Mouse (Mus musculus) midbrain, embryonic 14.5 days (tissue): ENCODE measurements at regions not wholly inside any gene's neighbourhood (a gene's known extent, or its start where the extent isn't known, plus 50 kb on each side); places are given as distances from the start of the nearest gene placed in this dataset.

Experiments
- ATAC-seq: fragments of 200-750 bp; cut with Nextera tagmentation; 2 replicates; pipeline ENCODE4 v1.8.0; 2017; ENCODE audit warnings: moderate number of reproducible peaks, moderate library complexity; ENCODE audit not compliant: low FRiP score, low TSS enrichment
- DNase-seq: peaks from one replicate; pipeline ENCODE4 v3.0.0-alpha.2; 2015
- H3K27ac ChIP-seq: fragments of 300-500 bp; sonication (generic); replicated peaks from 2 replicates; pipeline ENCODE4 v1.5.1; 2014; ENCODE audit warnings: mild to moderate bottlenecking, low read depth, low read length, moderate library complexity
- H3K27me3 ChIP-seq: fragments of 300-500 bp; sonication (generic); 2 replicates; pipeline ENCODE4 v1.6.1; 2014; ENCODE audit warnings: low read length, control low read depth, mixed read lengths; ENCODE audit not compliant: control insufficient read depth, insufficient read depth
- H3K36me3 ChIP-seq: fragments of 300-500 bp; sonication (generic); 2 replicates; pipeline ENCODE4 v1.6.1; 2014; ENCODE audit warnings: low read length, control low read depth; ENCODE audit not compliant: control insufficient read depth, insufficient read depth
- H3K4me1 ChIP-seq: fragments of 300-500 bp; sonication (generic); 2 replicates; pipeline ENCODE4 v1.6.1; 2014; ENCODE audit warnings: mild to moderate bottlenecking, antibody characterized with exemption, low read length, control low read depth; ENCODE audit not compliant: control insufficient read depth, insufficient read depth
- H3K4me2 ChIP-seq: fragments of 300-500 bp; sonication (generic); 2 replicates; pipeline ENCODE4 v1.6.1; 2014; ENCODE audit warnings: mild to moderate bottlenecking, low read length, moderate library complexity
- H3K4me3 ChIP-seq: fragments of 300-500 bp; sonication (generic); replicated peaks from 2 replicates; pipeline ENCODE4 v1.5.1; 2014; ENCODE audit warnings: low read depth, low read length
- H3K9ac ChIP-seq: fragments of 300-500 bp; sonication (generic); replicated peaks from 2 replicates; pipeline ENCODE4 v1.6.1; 2014; ENCODE audit warnings: mild to moderate bottlenecking, low read length, moderate library complexity
- H3K9me3 ChIP-seq: fragments of 300-500 bp; sonication (generic); 2 replicates; pipeline ENCODE4 v1.6.1; 2016; ENCODE audit warnings: low read length, control low read depth, mixed read lengths; ENCODE audit not compliant: control insufficient read depth
- WGBS: fragments of 180-500 bp; shearing (Covaris S2); extraction: QIAGEN DNeasy Blood & Tissue Kit; methylation state at CpG from one replicate; pipeline ENCODE4 v1.1.7; 2014; 5-methylcytosine and 5-hydroxymethylcytosine counted together

GRCm38 (mm10) chr14:100720667-100721066 lies 436.2 kb upstream of the Klf12 start:
- Histone ChIP-seq H3K27me3 (no peaks in the 10 kb centered on the region), H3K4me1 (peaks cover 8% of the 10 kb centered on the region; the same call in 1 of the 2 replicates), H3K4me2 (no peak overlapping the region), H3K36me3 (no peaks in the 10 kb centered on the region), H3K27ac (no peak overlapping the region), H3K9ac (no peak overlapping the region), H3K9me3 (no peaks in the 10 kb centered on the region), H3K4me3 (no peak overlapping the region)
- peak; percentile 58 for ATAC-seq
- DNase-seq: peak; percentile 71
- 7% methylated on average over 1 of the region's 1 CpGs for WGBS

- H3K9me3 ChIP-seq: no peaks in the 10 kb centered on the region
- WGBS: 42% methylated on average over 2 of the region's 2 CpGs
Observed at GRCm38 (mm10) chr14:100714952-100715351, 430.5 kb upstream of the Klf12 start.

GRCm38 (mm10) chr14:100713999-100714471 lies 429.6 kb upstream of the Klf12 start:
- H3K36me3 ChIP-seq: no peaks in the 10 kb centered on the region
- ATAC-seq (peak; percentile 58), DNase-seq (no peak)
- H3K4me1 ChIP-seq: peaks cover 21% of the 10 kb centered on the region
- H3K4me3 ChIP-seq: no peak overlapping the region
- no peak overlapping the region for H3K9ac ChIP-seq
- H3K27ac ChIP-seq: peak overlapping the region; percentile 86
- no peak overlapping the region; the same call in 1 of the 2 replicates for H3K4me2 ChIP-seq
- H3K9me3 ChIP-seq: no peaks in the 10 kb centered on the region
- no peaks in the 10 kb centered on the region for H3K27me3 ChIP-seq
- 33% methylated on average over 4 of the region's 4 CpGs for WGBS

More at GRCm38 (mm10) chr14:100714952-100715351, 430.5 kb upstream of the Klf12 start:
- DNase-seq: no peak
- peak overlapping the region; percentile 86 for H3K27ac ChIP-seq
- H3K4me3 ChIP-seq: no peak overlapping the region
- H3K27me3 ChIP-seq: no peaks in the 10 kb centered on the region
- no peak overlapping the region for H3K9ac ChIP-seq
- no peak overlapping the region for H3K4me2 ChIP-seq
- ATAC-seq: no peak
- no peaks in the 10 kb centered on the region for H3K36me3 ChIP-seq
- peaks cover 28% of the 10 kb centered on the region for H3K4me1 ChIP-seq

- WGBS: 24% methylated on average over 6 of the region's 6 CpGs
- H3K36me3 ChIP-seq: no peaks in the 10 kb centered on the region
- peaks cover 21% of the 10 kb centered on the region for H3K4me1 ChIP-seq
- H3K9me3 ChIP-seq: no peaks in the 10 kb centered on the region
- H3K4me3 ChIP-seq: no peak overlapping the region
- no peaks in the 10 kb centered on the region for H3K27me3 ChIP-seq
- ATAC-seq (peak; percentile 86), DNase-seq (peak; percentile 86)
- no peak overlapping the region; the same call in 1 of the 2 replicates for H3K4me2 ChIP-seq
- H3K9ac ChIP-seq: no peak overlapping the region
- peak overlapping the region; percentile 86 for H3K27ac ChIP-seq
Observed at GRCm38 (mm10) chr14:100713592-100713991, 429.1 kb upstream of the Klf12 start.

- ATAC-seq (peak; percentile 57; the same call in 1 of the 2 replicates), DNase-seq (peak; percentile 63)
- Histone ChIP-seq H3K36me3 (no peaks in the 10 kb centered on the region), H3K4me3 (no peak overlapping the region), H3K27ac (0 out of 2 replicates have a peak overlapping the region, but pooled peaks have one; percentile 37), H3K9me3 (no peaks in the 10 kb centered on the region), H3K9ac (no peak overlapping the region), H3K27me3 (no peaks in the 10 kb centered on the region), H3K4me1 (no peaks in the 10 kb centered on the region), H3K4me2 (peak overlapping the region; percentile 30)
- WGBS: 16% methylated on average over 9 of the region's 9 CpGs
Observed at GRCm38 (mm10) chr14:100665361-100665955, 381.0 kb upstream of the Klf12 start.

GRCm38 (mm10) chr14:100664180-100664579 lies 379.7 kb upstream of the Klf12 start:
- DNase-seq (no peak), ATAC-seq (no peak)
- Histone ChIP-seq H3K4me3 (no peak overlapping the region), H3K9me3 (no peaks in the 10 kb centered on the region), H3K27me3 (no peaks in the 10 kb centered on the region), H3K36me3 (no peaks in the 10 kb centered on the region), H3K9ac (no peak overlapping the region), H3K4me2 (no peak overlapping the region), H3K4me1 (no peaks in the 10 kb centered on the region), H3K27ac (no peak overlapping the region)
- 77% methylated on average over 3 of the region's 3 CpGs for WGBS

GRCm38 (mm10) chr14:100642076-100642475 lies 357.6 kb upstream of the Klf12 start:
- Histone ChIP-seq H3K4me2 (no peak overlapping the region), H3K27ac (no peak overlapping the region), H3K4me3 (no peak overlapping the region), H3K9me3 (no peaks in the 10 kb centered on the region), H3K36me3 (no peaks in the 10 kb centered on the region), H3K9ac (no peak overlapping the region), H3K4me1 (no peaks in the 10 kb centered on the region), H3K27me3 (no peaks in the 10 kb centered on the region)
- WGBS: 71% methylated on average over 2 of the region's 2 CpGs
- no peak for DNase-seq
- ATAC-seq: no peak

GRCm38 (mm10) chr14:100634521-100634920 lies 350.0 kb upstream of the Klf12 start:
- no peaks in the 10 kb centered on the region for H3K27me3 ChIP-seq
- H3K36me3 ChIP-seq: no peaks in the 10 kb centered on the region
- H3K4me3 ChIP-seq: no peak overlapping the region
- DNase-seq: no peak
- H3K9ac ChIP-seq: no peak overlapping the region
- no peaks in the 10 kb centered on the region for H3K9me3 ChIP-seq
- no peaks in the 10 kb centered on the region for H3K4me1 ChIP-seq
- no peak overlapping the region for H3K27ac ChIP-seq
- no peak for ATAC-seq
- H3K4me2 ChIP-seq: no peak overlapping the region
- 57% methylated on average over 6 of the region's 6 CpGs for WGBS

GRCm38 (mm10) chr14:100631676-100632075 lies 347.2 kb upstream of the Klf12 start:
- WGBS: 66% methylated on average over 1 of the region's 1 CpGs
- Histone ChIP-seq H3K27me3 (no peaks in the 10 kb centered on the region), H3K36me3 (no peaks in the 10 kb centered on the region), H3K9me3 (no peaks in the 10 kb centered on the region), H3K4me3 (no peak overlapping the region), H3K9ac (no peak overlapping the region), H3K4me1 (no peaks in the 10 kb centered on the region), H3K27ac (no peak overlapping the region), H3K4me2 (no peak overlapping the region)
- no peak for ATAC-seq
- DNase-seq: no peak
